Mouse (Mus musculus) right cerebral cortex, adult 2 months (tissue): ENCODE results near the gene Plekhg6.

Experiments used
- DNase-seq, 2 experiments: peaks; one replicate each; pipeline ENCODE4 v3.0.0; 2021 to 2022; ENCODE audit warnings: low spot score in 2 of 2

Plekhg6 gene

GRCm38 (mm10) chr6:125325337-125325736 is 55.3 kb downstream of the Plekhg6 start:
- no peak for DNase-seq

- no peak for DNase-seq
These were observed 57.0 kb downstream of the Plekhg6 start for GRCm38 (mm10) chr6:125323547-125323946.

GRCm38 (mm10) chr6:125322794-125323193 is 57.8 kb downstream of the Plekhg6 start:
- DNase-seq: peak; percentile 27 to 34

- no peak for DNase-seq
These were observed 59.3 kb downstream of the Plekhg6 start for GRCm38 (mm10) chr6:125321114-125321855.

- DNase-seq: no peak
These were observed 60.3 kb downstream of the Plekhg6 start, which contains the start of gene Scnn1a for GRCm38 (mm10) chr6:125320323-125320722. Gene Scnn1a, plus strand, starts transcription at chr6:125320659.

GRCm38 (mm10) chr6:125319919-125320296 is 60.7 kb downstream of the Plekhg6 start:
- no peak for DNase-seq

- no peak for DNase-seq
These were observed 61.3 kb downstream of the Plekhg6 start for GRCm38 (mm10) chr6:125318981-125319918.

- DNase-seq: no peak
These were observed 63.5 kb downstream of the Plekhg6 start for GRCm38 (mm10) chr6:125317077-125317476.

- DNase-seq: no peak
These were observed 65.8 kb downstream of the Plekhg6 start for GRCm38 (mm10) chr6:125314746-125315145.

GRCm38 (mm10) chr6:125314231-125314563 is 66.4 kb downstream of the Plekhg6 start:
- DNase-seq: no peak

- DNase-seq: peak; percentile 16 to 23
These were observed 66.9 kb downstream of the Plekhg6 start, which contains the start of gene Ltbr for GRCm38 (mm10) chr6:125313546-125314230. Gene Ltbr, minus strand, starts transcription at chr6:125313885.
